Mouse (Mus musculus): ENCODE measurements around the gene Gm10260.

- TF ChIP-seq POLR2A (IDR thresholded peaks at IDR 0.05; ENCODE audit: insufficient read length, low read depth) (no peak), E2F4 (IDR thresholded peaks at IDR 0.05; ENCODE audit: insufficient read depth) (no peak), REST (IDR thresholded peaks at IDR 0.05; ENCODE audit: insufficient read depth, insufficient read length) (no peak), MAX (IDR thresholded peaks at IDR 0.05; ENCODE audit: low read depth) (no peak), MYOD1 (IDR thresholded peaks at IDR 0.05; ENCODE audit: control insufficient read depth in 1 of 3, insufficient read length in 2 of 3, low read depth in 2 of 3) (no peak), USF1 (IDR thresholded peaks at IDR 0.05; ENCODE audit: low read depth) (no peak), MYOG (IDR thresholded peaks at IDR 0.05; ENCODE audit: control insufficient read depth in 1 of 3, insufficient read depth in 1 of 3, insufficient read length in 2 of 3, low read depth in 2 of 3) (no peak), POLR2AphosphoS2 (IDR thresholded peaks at IDR 0.05; ENCODE audit: insufficient read length, low read depth) (no peak), TCF12 (IDR thresholded peaks at IDR 0.05; ENCODE audit: insufficient read depth, poor library complexity, severe bottlenecking) (no peak), CEBPB (IDR thresholded peaks at IDR 0.05; ENCODE audit: insufficient read depth, poor library complexity, severe bottlenecking) (no peak), TCF3 (IDR thresholded peaks at IDR 0.05; ENCODE audit: insufficient read length, low read depth) (no peak), SRF (IDR thresholded peaks at IDR 0.05; ENCODE audit: control insufficient read depth, insufficient read length, low read depth) (no peak)
Measured at GRCm38 (mm10) chr13:97769205-97769604, 8.8 kb upstream of the Gm10260 start.

Measured in myocyte (in vitro differentiated cells).